ENCODE assay signal across 8 mouse cellular contexts in the genomic region with DNA sequence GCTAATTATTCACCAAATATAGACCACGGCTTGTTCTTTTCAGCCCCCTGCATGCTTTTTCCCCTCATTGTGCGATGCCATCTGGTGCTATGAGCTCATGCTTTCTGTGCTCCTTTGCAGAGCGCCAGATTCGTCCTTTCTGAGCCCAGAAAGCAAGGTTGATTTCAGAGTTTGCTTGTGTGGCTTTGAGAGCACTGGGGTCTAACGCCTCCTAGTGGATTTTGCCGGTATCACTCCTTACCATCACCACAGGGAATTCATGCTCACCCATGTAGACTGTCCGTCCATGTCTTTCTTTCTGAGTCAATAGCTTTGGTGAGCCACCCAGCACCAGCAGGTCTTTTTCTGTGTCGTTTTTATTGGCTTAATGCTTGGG. TPM values are rescaled to one million over a fixed set of nuclear protein-coding genes. Genes with fewer than 3 reads are reported as not detected.
DNase-seq lines count a peak whose midpoint lies in the region; ATAC-seq and TF ChIP-seq lines count a peak whose summit lies in the region.

No protein-coding gene starts in this region.

- H3K9ac ChIP-seq in embryonic facial prominence, embryonic 13.5 days = no peak overlapping the region
- H3K9ac ChIP-seq in kidney, embryonic 14.5 days (ENCODE audit: low read depth, low read length) = no peak overlapping the region
- no peak overlapping the region for H3K9ac ChIP-seq in limb, embryonic 12.5 days (replicated peaks)
- H3K9ac ChIP-seq in midbrain, postnatal 0 days (replicated peaks; ENCODE audit: low read length, poor library complexity, severe bottlenecking) = 0 out of 2 replicates have a peak overlapping the region, but pooled peaks have one; percentile 29
- no peak overlapping the region for H3K9ac ChIP-seq in stomach, postnatal 0 days (ENCODE audit: low read length)

- H3K27me3 ChIP-seq in embryonic facial prominence, embryonic 13.5 days = peaks cover 4% of the 10 kb centered on the region; the same call in 1 of the 2 replicates
- no peaks in the 10 kb centered on the region for H3K27me3 ChIP-seq in heart, embryonic 10.5 days (ENCODE audit: insufficient read depth, poor library complexity, severe bottlenecking)
- H3K27me3 ChIP-seq in kidney, embryonic 14.5 days (ENCODE audit: control insufficient read depth, insufficient read depth, low read length) = no peaks in the 10 kb centered on the region
- H3K27me3 ChIP-seq in limb, embryonic 12.5 days = no peaks in the 10 kb centered on the region
- no peaks in the 10 kb centered on the region for H3K27me3 ChIP-seq in midbrain, postnatal 0 days (ENCODE audit: insufficient read depth, low read length)
- no peaks in the 10 kb centered on the region for H3K27me3 ChIP-seq in stomach, postnatal 0 days (ENCODE audit: control insufficient read depth, insufficient read depth, low read length)

- 7% methylated on average over 8 of the region's 8 CpGs for WGBS in bone marrow, adult 2 months
- WGBS in embryonic facial prominence, embryonic 13.5 days = 9% methylated on average over 8 of the region's 8 CpGs
- WGBS in heart, embryonic 10.5 days = 18% methylated on average over 8 of the region's 8 CpGs
- 10% methylated on average over 8 of the region's 8 CpGs for WGBS in kidney, embryonic 14.5 days
- WGBS in limb, embryonic 12.5 days = 8% methylated on average over 8 of the region's 8 CpGs
- 5% methylated on average over 8 of the region's 8 CpGs for WGBS in midbrain, postnatal 0 days
- WGBS in stomach, postnatal 0 days = 11% methylated on average over 8 of the region's 8 CpGs

- H3K27ac ChIP-seq in bone marrow, adult 2 months (ENCODE audit: control insufficient read depth, insufficient read depth, low read depth, low read length, poor library complexity) = no peak overlapping the region
- H3K27ac ChIP-seq in embryonic facial prominence, embryonic 13.5 days = no peak overlapping the region
- no peak overlapping the region for H3K27ac ChIP-seq in heart, embryonic 10.5 days
- no peak overlapping the region for H3K27ac ChIP-seq in kidney, embryonic 14.5 days (ENCODE audit: low read depth, low read length)
- H3K27ac ChIP-seq in limb, embryonic 12.5 days = no peak overlapping the region
- peak overlapping the region; percentile 55; the same call in 1 of the 2 replicates for H3K27ac ChIP-seq in midbrain, postnatal 0 days (ENCODE audit: low read depth, low read length)
- no peak overlapping the region for H3K27ac ChIP-seq in stomach, postnatal 0 days (replicated peaks)

- no peaks in the 10 kb centered on the region for H3K36me3 ChIP-seq in embryonic facial prominence, embryonic 13.5 days
- H3K36me3 ChIP-seq in heart, embryonic 10.5 days = no peaks in the 10 kb centered on the region
- H3K36me3 ChIP-seq in kidney, embryonic 14.5 days (ENCODE audit: control insufficient read depth, insufficient read depth, low read length) = no peaks in the 10 kb centered on the region
- H3K36me3 ChIP-seq in limb, embryonic 12.5 days = no peaks in the 10 kb centered on the region
- H3K36me3 ChIP-seq in midbrain, postnatal 0 days (ENCODE audit: insufficient read depth, low read length) = no peaks in the 10 kb centered on the region
- no peaks in the 10 kb centered on the region for H3K36me3 ChIP-seq in stomach, postnatal 0 days (ENCODE audit: control insufficient read depth, insufficient read depth, low read length)

- TF ChIP-seq EP300 in stomach, postnatal 0 days (optimal IDR thresholded peaks at IDR 0.05) = no peak

- H3K4me2 ChIP-seq in embryonic facial prominence, embryonic 13.5 days = no peak overlapping the region
- H3K4me2 ChIP-seq in kidney, embryonic 14.5 days (replicated peaks; ENCODE audit: low read depth, low read length) = no peak overlapping the region
- H3K4me2 ChIP-seq in limb, embryonic 12.5 days = no peak overlapping the region
- H3K4me2 ChIP-seq in midbrain, postnatal 0 days (ENCODE audit: low read depth, low read length, poor library complexity, severe bottlenecking) = no peak overlapping the region; the same call in 1 of the 2 replicates
- no peak overlapping the region for H3K4me2 ChIP-seq in stomach, postnatal 0 days (replicated peaks; ENCODE audit: low read depth)

- no peak overlapping the region for H3K4me3 ChIP-seq in bone marrow, adult 2 months (replicated peaks; ENCODE audit: control insufficient read depth, low read depth, low read length)
- H3K4me3 ChIP-seq in embryonic facial prominence, embryonic 13.5 days = no peak overlapping the region
- no peak overlapping the region for H3K4me3 ChIP-seq in heart, embryonic 10.5 days
- no peak overlapping the region for H3K4me3 ChIP-seq in kidney, embryonic 14.5 days (ENCODE audit: low read length)
- no peak overlapping the region for H3K4me3 ChIP-seq in limb, embryonic 12.5 days (replicated peaks)
- H3K4me3 ChIP-seq in midbrain, postnatal 0 days (ENCODE audit: low read depth, low read length) = no peak overlapping the region
- no peak overlapping the region for H3K4me3 ChIP-seq in stomach, postnatal 0 days (ENCODE audit: low read depth, low read length)

- 0 out of 2 replicates have a peak, but pooled peaks have one; percentile 52 for ATAC-seq in embryonic facial prominence, embryonic 13.5 days (ENCODE audit: insufficient number of reproducible peaks, insufficient read depth, low FRiP score, low TSS enrichment, low read depth)
- ATAC-seq in kidney, embryonic 14.5 days (ENCODE audit: low FRiP score, low TSS enrichment) = peak; percentile 68; the same call in 1 of the 2 replicates
- ATAC-seq in limb, embryonic 12.5 days (ENCODE audit: insufficient number of reproducible peaks, insufficient read depth, low FRiP score, low TSS enrichment, low read depth) = peak; percentile 40; the same call in 1 of the 2 replicates
- ATAC-seq in midbrain, postnatal 0 days (ENCODE audit: low FRiP score) = peak; percentile 88
- peak; percentile 59; the same call in 1 of the 2 replicates for ATAC-seq in stomach, postnatal 0 days (ENCODE audit: low FRiP score, low TSS enrichment)

- TF ChIP-seq CTCF in bone marrow, adult 2 months (IDR thresholded peaks at IDR 0.05; ENCODE audit: control insufficient read depth, insufficient read depth, low read length) = peak; percentile 50
- TF ChIP-seq CTCF in midbrain, postnatal 0 days (IDR thresholded peaks at IDR 0.05) = peak; percentile 95
- peak; percentile 91 for TF ChIP-seq CTCF in stomach, postnatal 0 days (IDR thresholded peaks at IDR 0.05; ENCODE audit: low read depth)

- DNase-seq in CD4-positive helper T cell, adult 2 months (ENCODE audit: low read depth, low spot score) = peak; percentile 14
- peak; percentile 81 for DNase-seq in heart, embryonic 10.5 days (ENCODE audit: low spot score)
- DNase-seq in midbrain, postnatal 0 days (ENCODE audit: low spot score) = peak; percentile 95
- peak; percentile 70 for DNase-seq in stomach, postnatal 0 days (ENCODE audit: low spot score)

- H3K4me1 ChIP-seq in bone marrow, adult 2 months (ENCODE audit: control insufficient read depth, insufficient read depth, low read length) = no peaks in the 10 kb centered on the region
- H3K4me1 ChIP-seq in embryonic facial prominence, embryonic 13.5 days = no peaks in the 10 kb centered on the region
- peaks cover 9% of the 10 kb centered on the region; the same call in 1 of the 2 replicates for H3K4me1 ChIP-seq in heart, embryonic 10.5 days
- no peaks in the 10 kb centered on the region for H3K4me1 ChIP-seq in kidney, embryonic 14.5 days (ENCODE audit: control insufficient read depth, insufficient read depth, low read length)
- 0 out of 2 replicates have a peak, but pooled peaks cover 6% of the 10 kb centered on the region for H3K4me1 ChIP-seq in limb, embryonic 12.5 days (replicated peaks)
- no peaks in the 10 kb centered on the region for H3K4me1 ChIP-seq in midbrain, postnatal 0 days (ENCODE audit: insufficient read depth, low read length)
- no peaks in the 10 kb centered on the region for H3K4me1 ChIP-seq in stomach, postnatal 0 days (replicated peaks; ENCODE audit: control insufficient read depth, insufficient read depth)

- no peaks in the 10 kb centered on the region for H3K9me3 ChIP-seq in embryonic facial prominence, embryonic 13.5 days
- no peaks in the 10 kb centered on the region for H3K9me3 ChIP-seq in heart, embryonic 10.5 days
- H3K9me3 ChIP-seq in kidney, embryonic 14.5 days (ENCODE audit: control insufficient read depth, low read length) = no peaks in the 10 kb centered on the region
- no peaks in the 10 kb centered on the region for H3K9me3 ChIP-seq in limb, embryonic 12.5 days
- no peaks in the 10 kb centered on the region for H3K9me3 ChIP-seq in midbrain, postnatal 0 days (ENCODE audit: low read length)
- no peaks in the 10 kb centered on the region for H3K9me3 ChIP-seq in stomach, postnatal 0 days (ENCODE audit: control insufficient read depth, low read length)

- no peak for TF ChIP-seq POLR2A in bone marrow, adult 2 months (IDR thresholded peaks at IDR 0.05; ENCODE audit: borderline replicate concordance, control insufficient read depth, low read depth, low read length)

RNA-seq across cellular contexts. Expression of a gene that starts 38.0 kb away (rescaled TPM):
- 0.57 and 3.0 TPM in 2 replicates for polyA plus RNA-seq in bone marrow, adult 2 months (2011; ENCODE audit: insufficient read depth, insufficient read length, low replicate concordance, missing spikeins)
- 4.7 and 6.8 TPM in 2 replicates for polyA plus RNA-seq in embryonic facial prominence, embryonic 13.5 days (2015; fragmentation: Nextera tagmentation; extraction: Ambion mirVana)
- polyA plus RNA-seq in heart, embryonic 10.5 days (2016; fragmentation: Nextera tagmentation; extraction: Ambion mirVana) = 4.5 and 5.2 TPM in 2 replicates
- polyA plus RNA-seq in kidney, embryonic 14.5 days (2014; fragmentation: Nextera tagmentation; extraction: Ambion mirVana) = 10.8 and 11.7 TPM in 2 replicates
- polyA plus RNA-seq in limb, embryonic 12.5 days (2016; fragmentation: Nextera tagmentation; extraction: Ambion mirVana) = 9.0 TPM in 2 replicates
- total RNA-seq in midbrain, postnatal 0 days (2014; rRNA removed) = 21.9 and 26.5 TPM in 2 replicates
- polyA plus RNA-seq in midbrain, postnatal 0 days (2015; fragmentation: Nextera tagmentation; extraction: Ambion mirVana) = 18.9 and 20.1 TPM in 2 replicates
- polyA plus RNA-seq in stomach, postnatal 0 days (2015; fragmentation: Nextera tagmentation; extraction: Ambion mirVana) = 1.8 and 2.0 TPM in 2 replicates

Comparison
In these comparisons a context has a peak if more than half of its experiments do, and no peak if none do; other contexts are left out.
1. DNase-seq: peak in every context shown above with its lines; median percentile 95 in midbrain, postnatal 0 days; 81 in heart, embryonic 10.5 days; 70 in stomach, postnatal 0 days; 14 in CD4-positive helper T cell, adult 2 months.